Mouse (Mus musculus): ENCODE measurements around the gene Gga3. TPM values are rescaled to one million over a fixed set of nuclear protein-coding genes. Genes with fewer than 3 reads are reported as not detected.

The Gga3 gene
- total RNA-seq, 2 experiments from 2014 or later = 28.2 to 34.1 TPM

DNA sequence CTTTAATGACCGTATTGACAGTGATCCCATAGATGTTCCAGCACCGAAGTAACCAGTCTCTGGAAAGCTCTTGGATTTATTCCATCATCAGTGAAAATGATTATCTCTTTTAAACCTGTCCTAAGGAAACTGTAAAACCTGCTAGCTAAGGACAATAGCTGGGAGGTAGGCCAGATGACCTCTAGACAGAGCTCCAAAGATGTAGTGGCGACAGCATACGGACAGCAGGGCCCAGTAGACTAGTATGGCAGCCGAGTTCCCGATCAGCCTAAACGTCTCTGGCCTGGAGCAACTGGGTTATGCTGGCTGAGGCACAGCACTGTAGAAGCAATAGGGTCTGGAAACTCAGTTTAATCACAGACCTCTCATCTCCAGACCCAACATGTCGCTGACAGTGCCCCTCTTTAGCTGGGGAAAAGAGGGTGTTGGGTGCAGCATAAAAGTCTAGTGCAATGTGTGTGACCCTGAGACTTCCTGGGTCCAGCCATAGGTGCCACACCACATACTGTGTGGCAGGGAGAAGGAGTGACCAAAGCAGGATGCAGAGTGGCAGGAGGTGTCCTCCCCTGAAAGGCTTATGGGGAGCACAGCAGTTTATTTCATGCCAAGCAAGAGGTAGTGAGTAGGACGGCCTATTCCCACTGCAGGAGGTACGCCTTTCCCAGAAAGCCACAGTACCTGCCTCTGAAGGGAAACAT is 19.3 kb downstream of the Gga3 start:
- no peak for ATAC-seq (replicated peaks; ENCODE audit: poor library complexity, severe bottlenecking)

DNA sequence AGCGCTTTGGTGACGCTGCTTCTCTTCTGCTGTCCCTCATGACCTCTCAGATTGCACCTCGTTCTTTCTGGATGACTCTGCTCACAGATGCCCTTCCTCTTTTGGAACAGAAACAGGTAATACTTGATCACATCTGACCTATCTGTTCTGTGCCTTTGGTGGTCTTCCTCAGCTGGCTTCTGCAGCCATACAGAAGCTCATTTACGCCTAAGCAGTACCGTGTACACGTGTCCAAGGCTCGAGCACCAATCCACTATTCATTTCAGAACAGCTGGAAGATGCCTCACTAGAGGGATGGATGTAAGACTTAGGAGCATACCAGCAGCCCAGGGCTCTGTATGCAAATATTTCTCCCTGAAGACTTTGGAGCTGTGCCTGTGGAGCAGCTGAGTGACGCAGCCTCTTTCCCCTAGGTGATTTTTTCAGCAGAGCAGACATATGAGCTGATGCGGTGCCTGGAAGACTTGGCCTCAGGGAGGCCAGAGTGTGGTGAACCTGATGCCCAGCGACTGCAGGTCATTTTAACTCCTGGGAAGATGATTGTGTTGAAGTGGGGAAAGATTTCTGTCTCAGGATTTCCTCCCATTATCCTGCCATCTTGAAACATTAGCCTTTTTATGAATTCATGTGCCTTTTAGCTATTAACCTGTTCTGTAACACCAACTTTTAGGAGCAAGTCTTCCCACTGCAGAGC is 20.8 kb downstream of the Gga3 start:
- ATAC-seq (replicated peaks; ENCODE audit: poor library complexity, severe bottlenecking) = no peak

- peak; percentile 52 for ATAC-seq (replicated peaks; ENCODE audit: poor library complexity, severe bottlenecking)
These were observed 24.8 kb downstream of the Gga3 start for GRCm38 (mm10) chr11:115579080-115579479.

GRCm38 (mm10) chr11:115564961-115565360 is 38.9 kb downstream of the Gga3 start:
- ATAC-seq (replicated peaks; ENCODE audit: poor library complexity, severe bottlenecking) = no peak

- ATAC-seq (replicated peaks; ENCODE audit: poor library complexity, severe bottlenecking) = peak; percentile 96
These were observed 39.6 kb downstream of the Gga3 start, which contains the start of gene Nup85 for GRCm38 (mm10) chr11:115564064-115564809. TSS of gene Nup85 (plus strand) at chr11:115564434.

GRCm38 (mm10) chr11:115563406-115563805 is 40.4 kb downstream of the Gga3 start:
- no peak for ATAC-seq (replicated peaks; ENCODE audit: poor library complexity, severe bottlenecking)

DNA sequence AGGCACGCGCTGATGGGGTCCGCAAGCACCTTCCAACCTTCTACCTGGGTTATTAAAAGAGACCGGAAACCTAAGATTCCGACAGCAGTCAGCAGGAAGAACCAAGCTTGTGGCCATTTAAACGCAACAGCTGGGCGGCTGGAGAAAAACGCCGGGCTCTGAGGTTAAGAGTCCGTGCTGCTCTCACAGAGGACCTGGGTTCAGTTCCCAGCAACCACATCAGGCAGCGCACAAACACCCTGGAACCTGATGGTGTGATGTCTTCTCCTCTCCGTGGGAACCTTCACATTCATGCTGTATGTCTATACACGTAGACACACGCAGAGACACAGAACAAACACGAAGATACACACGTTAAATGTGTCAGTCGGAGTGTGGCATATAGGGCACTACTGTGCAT is 48.1 kb downstream of the Gga3 start:
- ATAC-seq (replicated peaks; ENCODE audit: poor library complexity, severe bottlenecking) = no peak

- ATAC-seq (replicated peaks; ENCODE audit: poor library complexity, severe bottlenecking) = peak; percentile 48; the same call in 1 of the 2 replicates
These were observed 51.1 kb downstream of the Gga3 start for GRCm38 (mm10) chr11:115552783-115553182.

DNA sequence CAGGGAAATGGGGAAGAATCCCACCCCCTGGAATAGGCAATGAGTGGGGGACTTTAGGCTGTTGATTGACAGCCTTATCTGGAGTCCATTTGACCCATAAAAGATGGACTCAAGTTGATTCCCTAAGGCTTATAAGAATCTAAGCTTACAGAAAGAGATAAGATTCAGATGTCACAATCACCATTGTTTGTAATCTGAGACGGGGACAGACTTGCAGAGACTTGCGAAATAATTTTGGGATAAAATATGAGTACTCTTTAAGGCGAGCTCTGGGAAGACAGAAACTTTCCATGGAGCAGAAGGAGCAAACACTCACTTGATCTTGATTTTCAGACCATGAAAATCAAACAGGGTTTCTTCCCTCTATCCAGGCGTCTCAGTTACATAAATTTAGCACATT is 60.3 kb downstream of the Gga3 start:
- ATAC-seq (replicated peaks; ENCODE audit: poor library complexity, severe bottlenecking) = no peak

DNA sequence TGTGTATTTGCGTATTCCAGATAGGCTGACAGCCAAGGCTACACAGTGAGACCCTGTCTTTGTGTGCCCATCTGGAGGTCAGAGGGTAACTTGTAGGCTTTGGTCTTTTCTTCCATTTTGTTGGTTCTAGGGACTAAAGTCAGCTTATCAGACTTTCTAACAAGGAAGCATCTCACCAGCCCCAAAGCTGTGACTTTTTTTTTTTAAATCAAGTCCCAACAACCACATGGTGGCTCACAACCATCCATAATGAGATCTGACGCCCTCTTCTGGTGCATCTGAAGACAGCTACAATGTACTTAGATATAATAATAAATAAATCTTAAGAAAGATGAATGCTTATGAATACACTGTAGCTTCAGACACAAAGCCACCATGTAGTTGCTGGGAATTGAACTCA is 65.8 kb downstream of the Gga3 start:
- no peak for ATAC-seq (replicated peaks; ENCODE audit: poor library complexity, severe bottlenecking)

DNA sequence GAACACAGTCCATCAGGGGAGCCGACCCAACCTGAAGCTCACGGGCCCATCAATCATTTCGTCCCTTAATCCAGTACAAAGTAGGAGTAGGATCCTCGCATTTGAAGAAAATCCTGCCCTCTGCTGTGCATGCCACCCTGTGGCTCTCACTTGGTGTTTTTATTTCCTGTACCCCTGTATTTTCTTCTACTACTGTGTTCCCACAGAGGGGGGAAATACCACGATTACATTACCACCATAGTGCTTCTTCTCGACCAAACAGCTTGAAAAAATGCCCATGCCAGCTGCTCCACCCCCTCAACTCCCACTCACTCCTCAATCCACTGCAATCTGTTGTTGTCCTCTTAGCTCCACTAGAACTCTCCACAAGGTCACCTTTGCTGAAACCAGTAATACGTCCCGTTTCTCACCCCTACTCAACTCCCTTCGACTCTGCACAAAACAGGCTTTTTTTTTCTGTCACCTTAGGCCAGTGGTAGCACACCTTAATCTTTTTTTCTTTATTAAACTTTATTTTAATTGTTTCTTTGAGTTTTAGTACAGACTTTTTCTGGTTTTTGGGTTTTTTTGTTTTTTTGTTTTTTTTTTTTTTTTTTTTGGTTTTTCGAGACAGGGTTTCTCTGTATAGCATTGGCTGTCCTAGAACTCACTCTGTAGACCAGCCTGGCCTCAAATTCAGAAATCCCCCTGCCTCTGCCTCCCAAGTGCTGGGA is 66.8 kb downstream of the Gga3 start:
- ATAC-seq (replicated peaks; ENCODE audit: poor library complexity, severe bottlenecking) = no peak

DNA sequence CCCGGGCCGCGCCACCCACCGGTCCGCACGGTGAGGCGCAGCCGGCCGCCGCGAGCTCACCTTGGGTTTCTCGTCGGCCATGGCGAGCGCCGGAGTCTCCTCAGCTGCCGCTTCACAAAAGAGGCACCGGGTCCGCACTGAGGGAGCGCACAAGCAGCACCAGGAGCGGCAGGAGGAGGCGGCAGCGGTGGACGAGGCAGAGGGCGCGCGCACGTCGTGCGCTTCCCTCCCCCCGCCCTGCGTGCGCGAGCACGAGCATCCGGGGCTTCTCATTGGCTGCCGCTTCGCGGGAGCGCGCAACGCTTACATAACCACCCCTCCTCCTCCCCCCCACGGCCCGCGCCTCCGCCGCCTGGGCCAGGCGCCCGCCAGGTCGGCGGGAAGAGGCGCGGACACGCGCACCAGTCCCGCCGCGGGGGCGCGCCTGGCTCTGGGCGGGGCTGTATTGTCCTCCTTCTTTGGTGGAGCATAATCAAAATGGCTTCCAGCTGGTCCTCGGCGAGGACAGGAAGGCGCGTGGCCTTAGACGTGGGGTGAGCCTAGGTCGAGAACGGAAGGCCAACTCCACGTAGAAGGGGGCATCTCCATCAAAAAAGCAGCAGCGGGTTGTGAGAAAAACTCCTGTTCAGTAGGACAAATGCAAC is 67.7 kb downstream of the Gga3 start, which contains the start of gene Sumo2:
TSS of gene Sumo2 (minus strand) at position 239 of the 644 bp plus-strand sequence.
- peak; percentile 98 for ATAC-seq (replicated peaks; ENCODE audit: poor library complexity, severe bottlenecking)

GRCm38 (mm10) chr11:115535401-115536037 is 68.3 kb downstream of the Gga3 start:
- ATAC-seq (replicated peaks; ENCODE audit: poor library complexity, severe bottlenecking) = peak; percentile 16

DNA sequence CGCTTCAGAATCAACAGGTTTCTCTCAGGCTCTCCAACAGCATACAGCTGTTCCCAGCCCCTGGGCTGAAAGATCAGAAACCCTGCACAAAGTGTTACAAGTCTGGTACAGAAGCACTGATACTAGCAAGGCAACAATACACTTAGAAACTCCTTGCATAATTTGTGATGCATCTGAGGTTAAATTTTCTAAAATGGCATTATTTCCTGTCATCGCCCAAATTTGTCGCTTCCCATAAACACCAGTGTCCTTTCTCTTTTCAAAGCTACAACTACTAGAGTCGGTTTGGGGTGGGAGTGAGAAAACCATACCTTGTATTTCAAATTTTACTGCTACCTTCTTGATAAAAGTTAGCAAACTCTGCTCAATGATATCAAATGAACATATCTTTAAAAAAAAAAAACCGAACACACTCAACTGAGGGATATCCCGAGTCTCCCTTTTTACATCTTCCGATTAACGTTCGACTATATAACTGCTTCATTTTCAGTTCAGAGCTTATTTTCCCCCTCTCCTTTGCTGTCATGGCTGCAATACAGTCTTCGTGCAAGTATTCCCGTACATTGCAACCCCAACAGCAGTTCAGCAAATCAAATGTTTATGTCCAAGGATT is 69.0 kb downstream of the Gga3 start:
- no peak for ATAC-seq (replicated peaks; ENCODE audit: poor library complexity, severe bottlenecking)

Other genes with a start within 250 kb of the Gga3 start
- gene Hid1, start 236.3 kb downstream of the Gga3 start, total RNA-seq (2014; fragmentation: Nextera tagmentation) = not detected in 2 replicates
- gene Hid1, start 236.3 kb downstream of the Gga3 start, total RNA-seq (2017) = not detected in 2 replicates
- gene Cdr2l, start 222.1 kb downstream of the Gga3 start, total RNA-seq (2014; fragmentation: Nextera tagmentation) = 0.68 TPM in 1 of 2 replicates, not detected in the other
- gene Cdr2l, start 222.1 kb downstream of the Gga3 start, total RNA-seq (2017) = 0.67 TPM in 1 of 2 replicates, not detected in the other
- 73.3 and 77.9 TPM in 2 replicates for gene Mrpl58, start 200.3 kb downstream of the Gga3 start, total RNA-seq (2014; fragmentation: Nextera tagmentation)
- gene Mrpl58, start 200.3 kb downstream of the Gga3 start, total RNA-seq (2017) = 91.3 and 109 TPM in 2 replicates
- gene Atp5h, start 184.1 kb downstream of the Gga3 start, total RNA-seq (2014; fragmentation: Nextera tagmentation) = 783 and 971 TPM in 2 replicates
- gene Atp5h, start 184.1 kb downstream of the Gga3 start, total RNA-seq (2017) = 804 and 885 TPM in 2 replicates
- gene Kctd2, start 183.9 kb downstream of the Gga3 start, total RNA-seq (2014; fragmentation: Nextera tagmentation) = 16.4 and 19.4 TPM in 2 replicates
- gene Kctd2, start 183.9 kb downstream of the Gga3 start, total RNA-seq (2017) = 9.5 and 9.6 TPM in 2 replicates
- gene Trim80, start 163.5 kb downstream of the Gga3 start, total RNA-seq (2014; fragmentation: Nextera tagmentation) = not detected in 2 replicates
- not detected in 2 replicates for gene Trim80, start 163.5 kb downstream of the Gga3 start, total RNA-seq (2017)
- gene Slc16a5, start 141.6 kb downstream of the Gga3 start, total RNA-seq (2014; fragmentation: Nextera tagmentation) = not detected in 2 replicates
- not detected in 2 replicates for gene Slc16a5, start 141.6 kb downstream of the Gga3 start, total RNA-seq (2017)
- 5.1 and 5.2 TPM in 2 replicates for gene Armc7, start 128.4 kb downstream of the Gga3 start, total RNA-seq (2014; fragmentation: Nextera tagmentation)
- 2.6 and 4.1 TPM in 2 replicates for gene Armc7, start 128.4 kb downstream of the Gga3 start, total RNA-seq (2017)
- 75.8 and 96.5 TPM in 2 replicates for gene Nt5c, start 112.2 kb downstream of the Gga3 start, total RNA-seq (2014; fragmentation: Nextera tagmentation)
- gene Nt5c, start 112.2 kb downstream of the Gga3 start, total RNA-seq (2017) = 113 and 118 TPM in 2 replicates
- gene Jpt1, start 89.7 kb downstream of the Gga3 start, total RNA-seq (2014; fragmentation: Nextera tagmentation) = 100 and 137 TPM in 2 replicates
- gene Jpt1, start 89.7 kb downstream of the Gga3 start, total RNA-seq (2017) = 136 and 149 TPM in 2 replicates
- gene Sumo2, start 67.8 kb downstream of the Gga3 start, total RNA-seq (2014; fragmentation: Nextera tagmentation) = 482 and 644 TPM in 2 replicates
- 590 and 678 TPM in 2 replicates for gene Sumo2, start 67.8 kb downstream of the Gga3 start, total RNA-seq (2017)
- gene Nup85, start 39.6 kb downstream of the Gga3 start, total RNA-seq (2014; fragmentation: Nextera tagmentation) = 172 and 175 TPM in 2 replicates
- gene Nup85, start 39.6 kb downstream of the Gga3 start, total RNA-seq (2017) = 170 and 173 TPM in 2 replicates
- gene Mrps7, start 126 bp downstream of the Gga3 start, total RNA-seq (2014; fragmentation: Nextera tagmentation) = 49.9 and 57.2 TPM in 2 replicates
- gene Mrps7, start 126 bp downstream of the Gga3 start, total RNA-seq (2017) = 46.9 and 63.8 TPM in 2 replicates
- gene Mif4gd, start 8.9 kb upstream of the Gga3 start, total RNA-seq (2014; fragmentation: Nextera tagmentation) = 18.9 and 32.1 TPM in 2 replicates
- 17.5 and 29.5 TPM in 2 replicates for gene Mif4gd, start 8.9 kb upstream of the Gga3 start, total RNA-seq (2017)
- 21.9 and 26.1 TPM in 2 replicates for gene Slc25a19, start 24.2 kb upstream of the Gga3 start, total RNA-seq (2014; fragmentation: Nextera tagmentation)
- 12.8 and 21.6 TPM in 2 replicates for gene Slc25a19, start 24.2 kb upstream of the Gga3 start, total RNA-seq (2017)
- 106 and 112 TPM in 2 replicates for gene Grb2, start 104.5 kb upstream of the Gga3 start, total RNA-seq (2014; fragmentation: Nextera tagmentation)
- gene Grb2, start 104.5 kb upstream of the Gga3 start, total RNA-seq (2017) = 40.4 and 56.0 TPM in 2 replicates
- gene Tmem94, start 161.4 kb upstream of the Gga3 start, total RNA-seq (2014; fragmentation: Nextera tagmentation) = 17.6 and 33.4 TPM in 2 replicates
- 9.0 and 17.2 TPM in 2 replicates for gene Tmem94, start 161.4 kb upstream of the Gga3 start, total RNA-seq (2017)
- 1.9 and 5.1 TPM in 2 replicates for gene Caskin2, start 209.6 kb upstream of the Gga3 start, total RNA-seq (2014; fragmentation: Nextera tagmentation)
- gene Caskin2, start 209.6 kb upstream of the Gga3 start, total RNA-seq (2017) = 1.7 and 3.5 TPM in 2 replicates
- gene Tsen54, start 210.7 kb upstream of the Gga3 start, total RNA-seq (2014; fragmentation: Nextera tagmentation) = 21.9 and 22.5 TPM in 2 replicates
- gene Tsen54, start 210.7 kb upstream of the Gga3 start, total RNA-seq (2017) = 8.5 and 18.6 TPM in 2 replicates
- gene Llgl2, start 220.0 kb upstream of the Gga3 start, total RNA-seq (2014; fragmentation: Nextera tagmentation) = 4.2 and 11.3 TPM in 2 replicates
- 2.8 and 4.1 TPM in 2 replicates for gene Llgl2, start 220.0 kb upstream of the Gga3 start, total RNA-seq (2017)